Mouse (Mus musculus): Measurements from ENCODE around the gene Ric3.
A peak's percentile ranks its signal among the peaks of the same experiment; 100 is the strongest.

GRCm38 (mm10) chr7:109098145-109099018 lies 15.3 kb upstream of the Ric3 start:
- TF ChIP-seq POLR2A (IDR thresholded peaks at IDR 0.05; ENCODE audit: borderline replicate concordance, insufficient read depth, low read length): no peak
- TF ChIP-seq CTCF (IDR thresholded peaks at IDR 0.05; ENCODE audit: borderline replicate concordance, insufficient read depth, low read depth, low read length): peak; percentile 82

Measured in cerebellum, adult 2 months (tissue).